Mouse (Mus musculus) cerebellum, postnatal 14 days (tissue): ENCODE measurements around the gene Lgals2.
A peak's percentile ranks its signal among the peaks of the same experiment; 100 is the strongest.

Experiments used
- DNase-seq, 2 experiments: peaks; one replicate each; pipeline ENCODE4 v3.0.0; 2021; ENCODE audit warnings: mixed read lengths in 2 of 2

Gene Lgals2

DNA sequence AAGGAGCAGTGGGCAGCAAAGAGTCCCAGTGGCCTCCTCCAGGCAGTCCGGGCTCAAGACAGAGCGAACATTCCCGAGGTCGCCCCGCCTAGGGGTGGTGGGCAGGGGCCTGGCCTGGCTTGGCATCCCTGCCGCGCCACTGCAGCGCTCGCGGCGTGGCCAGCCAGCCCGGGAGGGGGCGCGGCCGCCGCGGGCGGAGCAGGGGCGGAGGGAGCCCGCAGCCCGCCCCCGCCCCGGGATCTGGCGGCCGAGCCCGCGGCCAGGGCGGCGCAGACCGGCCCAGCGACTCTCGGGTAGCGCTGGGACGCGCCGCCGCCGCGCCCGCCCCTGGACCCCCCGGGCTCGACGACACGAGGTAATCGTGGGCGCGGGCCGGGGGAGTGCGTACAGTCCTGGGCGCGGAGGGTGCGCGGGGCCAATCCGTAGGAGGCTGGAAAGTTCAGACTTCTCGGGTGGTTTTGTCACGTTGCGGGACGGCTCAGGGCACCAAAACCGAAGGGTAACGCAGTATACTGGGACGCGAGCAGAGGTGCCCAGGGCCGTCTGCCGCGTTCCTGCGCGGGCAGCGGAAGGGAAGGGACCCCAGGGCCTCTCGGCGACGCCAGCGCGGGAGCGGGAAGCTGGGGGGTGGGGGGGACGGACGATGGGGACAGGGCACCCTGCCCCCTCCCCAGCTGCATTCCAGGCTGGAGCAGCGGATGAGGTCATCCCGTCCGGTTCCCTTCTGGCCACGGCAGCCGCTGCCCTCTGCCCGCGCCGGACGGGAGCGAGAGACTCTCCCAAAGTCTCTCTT, 12.8 kb downstream of the Lgals2 start, which contains the start of gene Cdc42ep1:
Gene Cdc42ep1, plus strand, starts transcription at position 254 of the 793 bp plus-strand sequence.
- peak in 1 of 2 experiments; percentile 38 for DNase-seq

DNA sequence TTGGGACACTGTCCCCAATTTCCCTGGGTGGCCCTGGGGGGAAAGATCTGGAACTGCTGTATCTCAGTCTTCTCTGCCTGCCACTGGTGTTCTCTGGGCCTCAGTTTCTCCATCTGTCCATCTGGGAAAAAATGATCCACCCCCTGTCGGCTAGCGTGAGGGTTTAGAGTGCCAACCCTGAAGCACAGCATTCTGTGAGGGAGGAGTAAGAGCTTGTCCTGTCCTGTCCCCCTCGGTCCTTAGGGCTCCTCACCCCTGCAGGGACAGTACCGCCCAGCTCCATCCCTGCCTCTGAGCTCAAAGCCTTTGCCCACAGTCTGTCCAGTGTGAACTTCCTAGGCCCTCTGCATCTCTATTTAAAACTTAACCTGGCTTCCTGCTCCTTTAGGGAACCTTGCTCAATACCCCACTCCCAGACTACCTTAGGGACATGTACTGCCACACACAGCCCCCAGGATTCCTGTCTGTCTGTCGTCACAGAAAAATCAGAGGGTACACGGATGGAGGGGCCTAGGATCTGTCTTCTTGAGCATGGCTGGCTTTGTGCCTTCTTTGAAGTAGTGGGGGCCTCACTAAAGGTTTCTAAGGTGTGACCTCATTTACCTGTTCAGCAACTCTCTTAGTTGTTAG, 14.1 kb downstream of the Lgals2 start:
- DNase-seq, result no peak

DNA sequence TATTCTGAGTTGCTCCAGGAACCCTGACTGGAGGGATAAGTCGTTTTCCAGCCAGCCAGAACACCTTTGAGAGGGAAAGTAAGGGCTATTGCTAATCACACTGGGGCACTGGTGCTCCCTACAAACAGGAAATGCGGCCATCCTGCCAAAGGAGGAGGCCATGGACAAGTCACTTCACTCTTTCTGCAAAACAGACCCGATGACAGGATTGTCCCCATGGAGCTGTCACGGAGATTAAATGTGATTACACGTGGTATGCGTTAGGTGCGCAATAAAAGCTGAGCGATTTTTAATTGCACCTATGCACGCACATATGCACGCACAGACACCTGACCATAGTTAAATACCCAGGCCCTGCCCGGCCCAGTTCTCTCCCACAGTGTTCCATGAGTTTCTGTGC, 14.6 kb downstream of the Lgals2 start:
- no peak for DNase-seq

DNA sequence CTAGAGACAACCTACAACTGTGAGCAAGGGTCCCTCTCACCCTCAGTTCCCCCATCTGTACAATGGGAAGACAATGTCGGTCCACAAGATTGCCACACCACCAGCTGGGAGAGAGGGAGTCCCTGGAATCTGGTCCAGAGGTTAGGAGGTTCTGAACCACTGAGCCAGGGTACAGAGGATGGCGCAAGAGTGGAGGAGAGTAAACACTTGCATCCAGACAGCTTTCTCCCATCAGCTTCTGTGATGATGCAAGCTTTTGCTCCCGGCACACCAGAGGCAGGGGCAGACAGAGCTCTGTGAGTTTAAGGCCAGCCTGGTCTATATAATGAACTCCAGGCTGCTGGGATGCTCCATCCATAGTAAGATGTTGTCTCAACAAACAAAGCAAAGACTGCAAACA, 15.1 kb downstream of the Lgals2 start:
- no peak for DNase-seq

DNA sequence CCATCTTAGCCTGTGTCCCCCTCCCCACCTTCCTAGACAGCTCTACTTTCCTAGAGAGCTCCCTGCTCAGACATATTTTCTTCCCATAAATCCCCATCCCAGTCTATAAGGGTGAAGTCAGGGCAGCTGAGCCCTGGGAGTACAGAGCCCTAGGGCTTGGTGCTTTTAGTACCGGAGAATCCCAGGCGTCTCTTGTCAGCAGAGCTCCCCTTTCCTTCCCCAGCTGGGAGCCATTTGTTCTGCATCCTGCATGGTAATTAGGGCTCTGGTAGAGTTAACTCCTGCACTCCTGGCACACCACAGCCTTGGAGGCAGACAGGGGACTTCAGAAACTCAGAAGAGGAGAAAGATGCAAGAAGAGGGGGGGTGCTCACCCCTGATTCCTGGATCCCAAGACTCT, 15.6 kb downstream of the Lgals2 start:
- DNase-seq, result no peak

DNA sequence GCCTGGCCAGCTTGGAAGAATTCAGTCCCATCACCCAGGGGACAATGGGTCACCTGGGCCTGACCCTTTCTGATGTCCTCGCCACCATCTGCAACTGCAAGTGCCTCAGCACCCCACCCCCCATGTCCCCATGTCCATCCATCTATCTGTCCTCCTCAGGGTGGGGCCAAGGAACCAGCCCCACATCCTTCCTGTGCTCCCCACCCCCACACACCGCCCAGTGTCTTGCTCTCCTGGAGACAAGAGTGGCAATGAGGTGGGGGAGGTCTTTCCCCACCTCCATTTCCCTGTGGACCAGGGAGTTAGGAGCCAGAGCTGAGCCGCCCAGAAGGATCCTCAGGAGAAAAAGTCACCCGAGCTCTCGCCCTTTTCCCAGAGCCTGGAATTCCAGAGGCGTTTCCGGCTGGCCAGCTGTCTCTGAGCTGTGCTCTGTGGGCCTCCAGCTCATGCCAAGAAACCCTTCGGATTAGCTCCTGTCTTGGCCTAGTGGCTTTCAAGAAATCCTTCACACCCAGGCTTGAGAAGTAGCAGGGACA, 19.2 kb downstream of the Lgals2 start:
- DNase-seq, result peak in 1 of 2 experiments; percentile 23

DNA sequence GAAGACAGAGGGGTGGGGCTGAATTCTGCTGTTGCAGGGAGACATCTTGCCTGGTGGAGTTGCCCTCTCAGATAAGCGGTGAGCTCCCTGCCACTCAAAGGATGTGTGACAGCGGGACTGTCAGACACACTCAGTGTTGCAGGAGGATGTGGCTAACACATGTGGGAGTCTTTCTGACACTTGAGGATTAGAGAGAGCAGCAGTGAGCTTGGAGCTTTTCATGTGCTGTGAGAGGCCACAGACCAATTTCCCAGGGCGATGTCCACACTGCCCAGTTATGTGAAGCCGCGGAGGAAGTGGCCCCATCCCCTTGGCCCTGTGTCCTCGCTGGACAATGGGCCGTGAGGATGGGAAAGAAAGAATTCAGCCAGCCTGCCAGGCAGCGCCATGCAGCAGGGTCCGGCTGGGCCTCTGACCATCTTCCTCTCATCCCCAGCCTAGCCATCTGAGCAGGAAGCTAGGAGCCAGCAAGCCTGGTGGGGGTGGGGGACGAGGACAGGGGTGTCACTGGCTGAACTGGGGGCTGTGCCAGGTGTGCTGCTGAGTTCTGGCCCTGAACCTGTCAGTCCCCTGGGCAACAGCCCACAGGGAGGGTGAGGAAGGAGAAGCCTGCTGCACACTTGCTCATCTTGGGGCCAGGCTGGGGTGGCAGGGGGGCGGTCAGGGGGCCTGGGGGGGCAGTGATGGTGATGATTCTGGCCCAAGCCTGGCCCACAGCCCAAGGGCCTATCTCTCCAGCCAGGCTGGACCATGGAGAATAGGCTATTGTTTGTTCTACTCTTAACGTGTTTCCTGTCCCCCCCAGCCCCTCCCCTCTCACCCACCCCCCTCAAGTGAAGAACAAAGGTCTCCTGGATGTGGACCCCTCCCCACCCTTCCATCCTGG, 19.9 kb downstream of the Lgals2 start:
- peak; percentile 70 to 75 for DNase-seq

DNA sequence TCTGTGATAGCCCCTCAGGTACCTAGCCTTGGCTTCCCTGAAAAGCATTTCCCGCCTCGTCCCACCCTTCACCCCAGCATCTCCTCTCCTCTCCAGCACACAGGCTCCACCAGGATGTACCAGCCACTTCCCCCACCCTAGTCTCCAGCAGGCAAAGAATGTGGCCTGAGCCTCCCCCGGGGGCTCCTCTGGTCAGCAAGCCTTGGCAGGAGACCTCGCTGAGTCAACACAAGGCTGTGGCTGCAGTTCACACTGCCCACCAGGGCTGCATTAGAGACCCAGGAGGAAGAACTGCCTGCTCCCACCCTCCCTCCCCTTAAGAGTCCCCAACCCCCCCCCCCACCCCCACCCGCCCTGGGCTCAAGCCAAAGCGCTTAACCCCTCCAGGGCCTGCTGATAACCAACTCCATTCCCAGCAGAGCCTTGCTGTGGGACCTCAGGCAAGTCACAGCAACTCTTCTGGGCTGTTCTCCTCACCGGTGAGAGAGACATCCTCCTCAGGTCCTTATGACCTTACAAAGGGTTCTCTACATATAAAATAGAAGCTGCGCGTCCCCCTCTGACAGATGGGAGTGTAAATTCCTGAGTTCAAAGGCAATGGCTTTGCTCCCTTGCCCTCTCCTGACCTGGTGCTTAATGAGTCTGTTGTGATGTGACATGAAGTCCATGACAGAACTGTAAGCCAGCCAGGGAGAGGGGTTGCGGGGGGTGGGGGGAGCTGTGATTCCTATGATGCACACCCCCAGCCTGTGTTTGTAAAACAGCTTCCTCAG, 20.9 kb downstream of the Lgals2 start:
- peak in 1 of 2 experiments; percentile 8 for DNase-seq

DNA sequence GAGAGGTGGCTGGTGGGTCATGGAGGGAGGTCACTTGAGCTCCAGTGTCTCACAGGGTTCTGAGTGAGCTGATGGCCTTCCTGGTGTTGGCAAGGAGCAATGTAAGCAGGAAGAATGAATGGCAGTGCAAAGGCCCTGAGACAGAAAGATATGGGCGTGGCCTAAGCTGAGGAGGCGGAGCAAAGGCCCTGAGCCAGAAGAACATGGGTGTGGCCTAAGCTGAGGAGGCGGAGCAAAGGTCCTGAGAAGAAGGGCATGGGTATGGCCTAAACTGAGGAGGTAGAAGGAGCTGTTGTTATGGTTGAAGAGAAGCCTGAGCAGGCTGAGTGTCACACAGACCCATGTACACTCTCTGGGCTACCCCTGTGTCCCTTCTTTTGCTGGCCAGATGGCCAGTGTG, 21.7 kb downstream of the Lgals2 start:
- no peak for DNase-seq

DNA sequence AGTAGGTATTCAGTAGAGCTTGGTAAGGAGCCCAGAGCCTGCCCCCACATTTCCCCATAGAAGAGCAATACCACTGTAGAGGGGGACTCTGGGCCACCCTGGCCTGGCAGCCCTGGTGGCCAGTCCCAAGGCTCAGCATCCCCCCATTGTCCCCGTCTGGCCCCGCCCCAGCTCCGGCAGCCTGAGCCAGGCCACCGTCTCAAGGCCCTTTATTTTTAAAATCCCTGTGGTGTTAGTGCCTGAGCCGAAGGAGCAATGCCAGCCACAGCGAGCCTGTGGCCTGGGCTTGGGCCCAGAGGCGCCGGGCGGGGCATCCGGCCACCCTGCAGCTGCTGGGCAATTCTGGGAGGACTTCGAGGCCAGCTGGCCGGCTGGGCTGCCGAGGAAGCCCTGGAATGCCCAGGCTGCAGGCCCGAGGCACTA, 22.6 kb downstream of the Lgals2 start:
- peak; percentile 75 to 80 for DNase-seq

DNA sequence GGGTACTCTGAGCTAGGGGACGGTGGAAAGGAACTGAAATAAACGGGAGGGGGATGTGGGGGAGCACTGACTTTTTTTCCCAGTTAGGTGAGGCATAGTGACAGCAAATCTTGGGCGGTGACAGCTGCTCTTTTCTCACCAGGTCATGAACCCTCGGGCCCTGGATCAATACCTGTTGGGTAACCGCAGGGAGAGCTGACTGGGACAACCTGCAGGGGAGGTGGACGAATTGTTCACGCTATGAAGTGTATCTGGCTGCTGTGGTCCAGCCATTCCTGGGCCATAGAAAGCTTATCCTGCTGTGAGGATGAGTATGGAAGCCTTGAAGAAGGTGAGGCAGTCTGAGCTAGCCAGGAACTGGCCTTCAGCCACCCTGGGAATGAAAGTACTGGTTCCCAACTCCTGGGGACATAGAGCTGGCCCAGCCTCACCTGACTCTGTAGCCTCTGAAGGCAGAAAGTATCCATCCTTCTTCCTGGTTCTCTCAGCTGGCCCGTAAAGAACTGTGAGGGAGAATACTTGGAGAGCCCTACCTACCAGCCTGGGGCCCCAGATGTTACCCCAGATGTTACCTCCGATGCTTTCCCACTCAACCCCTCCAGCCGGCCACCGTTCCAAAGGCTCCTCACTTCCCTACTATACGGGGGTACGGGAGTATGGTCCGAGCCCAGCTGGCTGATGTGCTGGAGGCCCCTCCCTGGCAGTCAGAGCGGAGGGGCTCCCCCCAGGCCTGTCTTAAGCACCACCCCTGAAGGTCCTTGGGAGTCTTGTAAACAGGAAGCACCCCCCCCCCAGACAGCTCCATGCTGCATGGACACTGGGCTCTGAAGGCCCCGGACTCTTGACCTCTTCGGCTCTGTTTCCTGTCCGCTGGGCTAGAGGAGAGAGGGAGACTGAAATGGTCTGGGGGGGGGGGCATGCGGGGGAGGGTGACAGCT, 23.3 kb downstream of the Lgals2 start:
- DNase-seq, result no peak

DNA sequence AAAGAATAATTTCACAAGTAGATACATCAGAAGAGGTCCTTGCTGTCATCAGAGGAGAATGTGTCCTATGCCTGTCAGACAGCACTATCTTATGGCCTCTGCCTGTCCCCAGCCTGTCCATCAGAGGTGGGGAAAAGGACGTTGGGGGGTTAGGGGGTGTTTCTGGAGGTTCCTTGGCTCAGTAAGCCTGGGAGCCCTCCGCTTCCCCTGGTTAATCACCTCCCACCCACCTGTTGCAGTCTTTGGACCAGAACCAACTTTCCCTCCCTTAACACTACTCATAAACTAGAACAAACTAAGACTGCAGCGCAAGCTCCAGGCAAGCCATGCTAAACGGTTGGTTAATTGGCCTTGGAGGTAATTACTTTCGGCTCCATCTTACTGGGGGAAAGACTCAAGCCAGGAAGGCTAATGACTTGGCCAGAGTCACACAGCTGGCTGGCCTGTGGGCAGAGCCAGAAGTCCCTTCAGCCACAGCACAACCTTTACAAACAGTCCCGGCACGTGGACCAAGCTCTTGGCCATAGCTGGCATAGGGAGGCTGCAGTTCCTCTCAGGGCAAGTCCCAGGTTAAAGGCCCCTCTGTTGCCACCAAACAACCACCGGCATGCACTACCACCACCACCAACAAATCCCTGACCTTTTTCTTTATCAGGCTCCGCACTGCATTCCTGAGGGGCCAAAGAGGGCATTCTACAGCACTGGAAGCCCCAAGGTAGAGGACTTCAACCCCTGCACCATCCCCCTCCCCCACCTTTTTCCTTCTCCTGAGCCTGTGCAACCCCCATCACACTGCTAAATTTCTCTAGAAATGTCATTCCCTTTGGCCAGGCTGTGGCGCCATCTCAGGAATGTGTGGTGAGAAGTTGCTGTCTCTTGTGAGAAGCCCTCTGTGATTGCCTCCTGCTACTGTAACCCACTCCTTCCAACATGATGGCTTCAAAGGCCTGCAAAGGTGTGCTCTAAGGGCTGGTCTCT, 24.3 kb downstream of the Lgals2 start:
- DNase-seq, result no peak

DNA sequence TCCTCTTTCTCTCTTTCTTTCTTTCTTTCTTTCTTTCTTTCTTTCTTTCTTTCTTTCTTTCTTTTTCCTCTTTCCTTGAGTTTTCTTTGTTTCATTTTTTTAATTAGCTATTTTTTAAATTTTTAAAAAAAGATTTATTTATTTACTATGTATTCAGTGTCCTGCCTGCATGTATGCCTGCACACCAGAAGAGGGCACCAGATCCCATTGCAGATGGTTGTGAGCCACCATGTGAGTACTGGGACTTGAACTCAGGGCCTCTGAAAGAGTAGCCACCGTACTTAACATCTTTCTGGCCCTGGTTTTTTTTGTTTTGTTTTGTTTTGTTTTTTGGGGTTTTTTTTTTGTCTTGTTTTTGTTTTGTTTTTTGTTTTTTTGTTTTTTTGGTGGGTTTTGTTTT, 25.7 kb downstream of the Lgals2 start:
- DNase-seq, result no peak

DNA sequence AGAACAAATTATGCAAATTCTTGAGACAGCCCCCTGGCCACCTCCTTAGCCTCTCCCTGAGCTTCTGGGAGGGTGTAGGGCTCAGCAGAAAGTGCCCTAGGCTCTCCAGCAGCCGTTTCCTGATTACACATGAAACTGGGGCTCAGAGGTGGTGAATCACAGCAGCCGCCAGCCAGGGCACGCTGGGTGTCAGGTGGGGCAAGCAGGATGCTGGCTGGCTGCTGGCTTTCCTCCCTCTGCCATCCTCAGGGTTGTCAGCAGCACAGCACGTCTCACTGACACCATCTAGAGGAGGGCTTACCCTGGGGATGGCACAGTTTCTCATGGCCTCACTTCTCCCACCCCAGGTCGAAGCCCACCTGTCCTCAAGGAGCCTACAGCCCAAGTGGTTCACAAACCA, 27.0 kb downstream of the Lgals2 start:
- no peak for DNase-seq

DNA sequence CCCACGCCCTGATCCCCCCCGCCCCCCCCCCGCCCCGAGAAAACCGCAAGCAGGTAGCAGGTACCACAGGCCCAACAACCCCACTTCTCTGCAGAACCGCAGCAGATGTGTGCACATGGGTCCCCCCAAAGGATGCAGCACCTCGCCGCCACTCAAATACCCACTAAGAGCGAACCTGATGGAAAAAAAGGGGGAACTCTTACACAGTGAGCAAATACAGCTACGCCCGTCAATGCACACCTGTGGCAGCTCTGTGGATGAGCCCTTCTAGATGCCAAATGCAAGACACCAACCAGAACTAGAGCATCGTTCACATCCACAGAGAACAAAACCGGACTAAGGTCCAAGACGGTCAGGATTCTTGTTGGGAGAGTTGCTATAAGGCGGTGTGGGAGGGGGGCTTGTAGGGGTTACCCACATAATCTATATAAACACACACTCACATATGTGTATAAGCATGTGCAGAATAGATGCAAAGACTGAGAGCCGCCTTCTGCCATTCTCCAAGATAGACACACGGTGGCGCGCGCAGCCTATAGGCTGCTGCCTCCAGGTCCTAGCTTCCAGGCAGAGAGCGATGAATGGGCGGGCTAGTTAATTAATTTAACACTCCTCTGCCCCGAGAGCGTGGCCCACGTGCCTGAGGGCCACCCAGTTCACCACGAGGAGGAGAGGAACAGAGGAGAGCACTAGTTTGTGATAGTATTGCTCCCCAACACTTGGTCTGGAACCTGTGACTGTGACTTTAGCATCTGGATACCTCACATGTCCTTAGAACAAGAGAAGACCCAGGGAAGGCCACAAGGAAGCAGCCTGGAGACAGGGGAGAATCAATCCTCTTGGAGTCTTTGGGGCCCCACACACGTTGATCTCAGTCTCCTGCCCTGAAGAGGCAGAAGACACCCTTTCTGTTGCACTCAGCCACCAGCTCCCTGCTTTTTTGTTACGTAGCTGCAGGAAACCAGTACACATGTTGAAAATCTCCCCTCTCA, 28.8 kb downstream of the Lgals2 start:
- DNase-seq, result peak; percentile 83 to 87

DNA sequence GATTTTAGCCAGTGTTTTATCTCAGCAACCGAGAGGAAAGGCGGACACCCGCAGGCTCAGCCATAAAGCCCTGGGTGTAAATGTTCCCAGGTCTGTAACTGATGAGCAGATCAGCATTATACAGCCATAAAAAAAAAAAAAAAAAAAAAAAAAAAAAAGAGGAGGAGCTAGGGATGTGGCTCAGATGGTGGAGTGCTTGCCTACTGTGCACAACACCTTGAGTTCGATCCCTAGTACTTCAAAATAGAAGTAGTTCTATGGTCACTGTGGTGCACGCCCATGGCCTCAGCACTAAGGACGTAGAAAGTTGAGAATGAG, 39.3 kb downstream of the Lgals2 start:
- DNase-seq, result no peak

DNA sequence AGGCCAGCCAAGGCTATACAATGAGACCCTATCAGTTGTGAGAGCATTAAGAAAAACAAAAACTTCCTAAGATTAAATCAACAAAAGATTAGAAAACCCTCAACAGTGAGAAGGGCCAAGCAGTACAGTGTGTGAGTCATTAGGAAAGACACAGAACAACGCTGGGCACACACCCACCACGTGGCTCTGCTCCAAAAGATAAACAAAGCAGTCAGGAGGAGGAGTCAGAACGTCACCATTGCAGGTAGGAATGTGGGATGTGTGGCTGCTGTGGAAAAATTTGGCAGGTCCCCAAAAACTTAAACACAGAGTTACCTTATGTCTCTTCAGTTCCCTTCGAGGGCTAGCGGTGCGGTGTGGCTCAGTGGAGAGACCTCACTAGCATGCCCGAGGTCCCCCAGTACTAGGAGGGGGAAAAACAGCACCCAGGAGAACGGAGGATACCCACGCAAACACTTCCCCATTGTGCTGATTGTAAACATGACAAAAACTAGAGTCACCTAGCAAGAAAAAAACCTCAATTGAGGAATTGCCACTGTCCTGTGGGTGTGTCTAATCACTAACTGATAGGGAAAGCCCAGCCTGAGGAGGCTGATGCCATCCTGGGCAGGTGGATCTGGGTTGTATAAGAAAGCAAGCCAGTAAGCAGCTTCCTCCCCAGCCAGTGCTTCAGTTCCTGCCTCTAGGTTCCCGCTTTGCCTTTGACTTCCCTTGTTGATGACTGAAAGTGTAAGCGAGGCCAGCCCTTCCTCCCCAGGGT, 39.8 kb downstream of the Lgals2 start:
- no peak for DNase-seq

DNA sequence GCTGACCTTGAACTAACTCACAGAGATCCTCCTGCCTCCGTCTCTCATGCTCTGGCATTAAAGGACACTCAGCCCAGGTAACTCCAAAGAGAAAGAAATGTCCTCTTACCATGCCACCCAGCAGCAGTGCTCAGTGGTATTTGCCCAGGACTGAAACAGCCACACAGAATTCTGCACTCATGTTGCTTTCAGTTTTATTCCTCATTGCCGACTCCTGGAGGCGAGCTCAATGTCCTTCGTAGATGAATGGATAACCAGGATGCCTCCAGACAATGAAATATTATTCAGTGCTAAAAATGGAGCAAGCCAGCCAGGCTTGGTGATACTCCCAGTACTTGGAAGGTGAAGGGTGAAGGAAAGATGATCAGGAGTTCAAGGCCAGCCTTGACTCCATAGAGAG, 41.7 kb downstream of the Lgals2 start:
- DNase-seq, result no peak
